Mouse (Mus musculus) hindbrain, embryonic 13.5 days (tissue): ENCODE data around the gene Dkk3. TPM values are rescaled to one million over a fixed set of nuclear protein-coding genes. Genes with fewer than 3 reads are reported as not detected.

Source experiments
- ATAC-seq: fragments of 200-750 bp; cut with Nextera tagmentation; 2 replicates; pipeline ENCODE4 v1.8.0; 2017; ENCODE audit warnings: moderate TSS enrichment; ENCODE audit not compliant: low FRiP score
- H3K27ac ChIP-seq: fragments of 300-500 bp; sonication (generic); 2 replicates; pipeline ENCODE4 v1.5.1; 2015; ENCODE audit warnings: inconsistent platforms, mild to moderate bottlenecking, moderate library complexity
- H3K27me3 ChIP-seq: fragments of 300-500 bp; sonication (generic); 2 replicates; pipeline ENCODE4 v1.6.1; 2015; ENCODE audit warnings: mild to moderate bottlenecking, inconsistent platforms
- H3K36me3 ChIP-seq: fragments of 300-500 bp; sonication (generic); 2 replicates; pipeline ENCODE4 v1.6.1; 2015; ENCODE audit warnings: mild to moderate bottlenecking, inconsistent platforms
- H3K4me1 ChIP-seq: fragments of 300-500 bp; sonication (generic); replicated peaks from 2 replicates; pipeline ENCODE4 v1.6.1; 2015; ENCODE audit warnings: inconsistent platforms
- H3K4me2 ChIP-seq: fragments of 300-500 bp; sonication (generic); 2 replicates; pipeline ENCODE4 v1.6.1; 2015; ENCODE audit warnings: inconsistent platforms, mild to moderate bottlenecking, moderate library complexity
- H3K4me3 ChIP-seq: fragments of 300-500 bp; sonication (generic); 2 replicates; pipeline ENCODE4 v1.5.1; 2015; ENCODE audit warnings: mild to moderate bottlenecking, inconsistent platforms
- H3K9ac ChIP-seq: fragments of 300-500 bp; sonication (generic); 2 replicates; pipeline ENCODE4 v1.6.1; 2015; ENCODE audit warnings: mild to moderate bottlenecking, inconsistent platforms
- H3K9me3 ChIP-seq: fragments of 300-500 bp; sonication (generic); 2 replicates; pipeline ENCODE4 v1.6.1; 2016; ENCODE audit warnings: inconsistent platforms
- WGBS: fragments of 180-500 bp; shearing (Covaris S2); methylation state at CpG from one replicate; pipeline ENCODE4 v1.1.7; 2015; 5-methylcytosine and 5-hydroxymethylcytosine counted together
- polyA plus RNA-seq: library from polyadenylated mRNA; unstranded; fragments of >200 nt; fragmentation: Nextera tagmentation; extraction: Ambion mirVana; gene quantifications from 2 replicates; pipeline ENCODE4 v1.2.1, GENCODE M21; 2015

Dkk3 gene
- 25.6 and 33.4 TPM in 2 replicates for polyA plus RNA-seq

DNA sequence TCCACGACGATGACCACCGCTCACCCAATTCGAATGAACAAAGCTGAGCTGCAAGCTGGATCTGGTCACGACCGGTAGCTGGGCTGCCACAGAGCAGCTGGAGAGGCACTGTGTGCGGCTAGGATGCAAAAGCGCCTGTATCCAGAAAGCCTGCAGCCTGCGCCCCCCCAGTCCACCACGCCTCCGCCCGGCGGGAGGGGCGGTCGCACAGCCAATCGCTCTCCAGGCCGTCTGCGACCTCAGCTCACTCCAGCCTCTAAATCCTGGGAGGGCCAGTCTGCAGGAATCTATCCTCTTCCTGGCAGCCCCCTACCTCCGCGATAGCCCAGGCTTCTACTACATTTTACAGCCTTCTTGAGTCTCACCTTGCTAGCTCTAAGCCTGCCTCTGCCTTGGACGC is at the start of gene Dkk3:
Gene Dkk3, minus strand, starts transcription at position 116 of the 400 bp plus-strand sequence.
- peak; percentile 53 for ATAC-seq
- peak within 1 kb of the TSS; percentile 23; the same call in 1 of the 2 replicates for H3K27ac ChIP-seq

DNA sequence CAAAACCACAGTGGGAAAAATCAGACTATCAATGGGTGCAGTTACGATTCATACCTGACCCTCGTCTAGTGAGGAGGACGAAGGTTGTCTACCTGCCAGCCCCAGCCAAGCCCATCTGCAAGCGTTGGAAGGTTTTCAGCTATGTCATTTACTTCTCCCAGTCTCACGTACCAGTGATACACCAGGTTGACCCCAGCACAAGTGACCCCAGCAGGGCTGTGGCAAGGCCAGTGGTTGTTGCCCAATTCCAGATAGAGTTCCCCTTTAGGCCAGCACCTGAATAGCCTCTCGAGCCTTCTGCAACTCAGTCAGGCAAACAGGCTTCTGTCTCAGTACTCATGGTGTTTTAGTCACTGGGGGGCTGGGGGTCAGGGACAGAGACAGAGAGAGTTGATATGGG is 48.9 kb upstream of the Dkk3 start:
- Histone ChIP-seq H3K4me1 (peaks cover 4% of the 10 kb centered on the region; the same call in 1 of the 2 replicates), H3K4me3 (no peak overlapping the region), H3K4me2 (no peak overlapping the region), H3K27me3 (0 out of 2 replicates have a peak, but pooled peaks cover 14% of the 10 kb centered on the region), H3K36me3 (no peaks in the 10 kb centered on the region), H3K9me3 (no peaks in the 10 kb centered on the region; the same call in 1 of the 2 replicates), H3K9ac (no peak overlapping the region), H3K27ac (no peak overlapping the region)
- WGBS: 91% methylated on average over 6 of the region's 6 CpGs
- no peak for ATAC-seq

More for the DNA sequence above, at the start of gene Dkk3:
- no peaks in the 10 kb centered on the region for H3K36me3 ChIP-seq
- WGBS: 3% methylated on average over 21 of the region's 21 CpGs
- peaks cover 30% of the 10 kb centered on the region for H3K4me1 ChIP-seq
- H3K27me3 ChIP-seq: peaks cover 29% of the 10 kb centered on the region; the same call in 1 of the 2 replicates
- H3K9ac ChIP-seq: peak within 1 kb of the TSS; percentile 70
- H3K4me2 ChIP-seq: peak within 1 kb of the TSS; percentile 63
- peak within 1 kb of the TSS; percentile 45 for H3K4me3 ChIP-seq
- H3K9me3 ChIP-seq: no peaks in the 10 kb centered on the region

DNA sequence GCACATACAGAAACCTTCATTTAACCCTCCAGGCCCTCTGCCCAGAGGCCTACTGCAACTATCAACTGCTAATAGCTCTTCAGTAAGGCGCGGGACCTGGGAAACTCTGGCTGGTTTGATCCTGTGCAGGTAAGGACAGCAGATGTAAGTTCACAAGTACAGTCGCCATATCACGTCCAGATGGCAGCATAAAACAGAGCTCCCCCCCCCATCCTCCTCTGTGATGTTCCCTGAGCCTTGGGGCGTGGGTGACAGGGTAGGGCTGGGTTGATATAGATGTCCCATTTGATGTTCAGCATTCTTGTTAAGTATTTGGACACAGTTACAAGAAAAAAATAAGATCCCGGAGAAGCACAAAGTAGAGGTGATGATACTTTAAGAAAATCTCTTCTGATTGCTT is 46.7 kb upstream of the Dkk3 start:
- Histone ChIP-seq H3K4me2 (no peak overlapping the region), H3K9me3 (no peaks in the 10 kb centered on the region; the same call in 1 of the 2 replicates), H3K27ac (no peak overlapping the region), H3K27me3 (0 out of 2 replicates have a peak, but pooled peaks cover 7% of the 10 kb centered on the region), H3K4me3 (no peak overlapping the region), H3K9ac (no peak overlapping the region), H3K36me3 (no peaks in the 10 kb centered on the region), H3K4me1 (0 out of 2 replicates have a peak, but pooled peaks cover 3% of the 10 kb centered on the region)
- no peak for ATAC-seq
- WGBS: 89% methylated on average over 6 of the region's 6 CpGs

DNA sequence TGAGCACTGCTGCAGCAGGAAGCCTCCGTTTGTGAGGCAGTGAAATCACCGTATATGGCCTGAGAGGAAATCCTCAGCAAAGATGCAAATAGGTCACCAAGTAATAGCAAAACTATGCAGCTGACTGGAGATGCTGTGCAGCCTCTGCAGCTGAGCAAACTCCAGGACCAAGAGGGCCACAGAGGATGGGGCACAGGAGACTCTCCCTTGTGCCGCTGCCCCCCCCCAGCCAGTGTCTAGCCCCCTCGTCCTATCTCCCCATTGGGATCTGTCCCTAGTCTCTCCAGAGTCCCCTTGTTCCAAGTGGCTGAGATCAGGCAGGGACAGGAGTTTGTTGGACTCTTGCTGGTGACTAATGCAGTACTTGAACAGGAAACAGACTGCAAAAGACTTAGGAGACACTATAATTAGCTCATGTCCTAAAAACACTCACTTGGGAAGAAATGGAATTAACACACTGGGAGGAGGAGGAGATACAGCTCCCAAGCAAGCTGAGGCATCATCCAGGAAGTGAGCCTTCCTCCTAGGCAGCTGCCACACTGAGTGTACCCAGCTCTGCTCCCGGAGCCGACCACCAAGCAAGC is 45.6 kb upstream of the Dkk3 start:
- Histone ChIP-seq H3K4me3 (no peak overlapping the region), H3K9me3 (no peaks in the 10 kb centered on the region; the same call in 1 of the 2 replicates), H3K9ac (no peak overlapping the region), H3K27ac (no peak overlapping the region), H3K4me2 (no peak overlapping the region), H3K36me3 (no peaks in the 10 kb centered on the region), H3K4me1 (peaks cover 6% of the 10 kb centered on the region; the same call in 1 of the 2 replicates), H3K27me3 (0 out of 2 replicates have a peak, but pooled peaks cover 5% of the 10 kb centered on the region)
- no peak for ATAC-seq
- WGBS: 77% methylated on average over 6 of the region's 6 CpGs

DNA sequence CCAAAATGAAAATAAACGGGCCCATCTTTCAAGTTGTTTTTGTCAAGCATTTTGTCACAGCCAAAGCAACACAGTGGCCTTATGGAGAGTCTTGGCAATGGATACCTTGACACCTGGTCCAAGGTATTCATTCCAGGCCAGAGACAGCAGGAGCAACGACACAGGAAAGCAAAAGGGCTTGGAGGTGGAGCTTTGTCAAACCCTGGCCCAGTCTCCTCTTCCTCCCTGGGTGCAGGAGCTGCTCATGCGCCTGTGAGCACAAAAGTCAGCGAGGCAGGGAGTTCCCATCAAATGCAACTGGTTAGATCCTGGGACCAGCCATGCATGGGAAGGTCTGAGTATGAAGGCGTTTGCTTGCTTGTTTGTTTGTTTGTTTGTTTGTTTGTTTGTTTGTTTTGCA is 45.1 kb upstream of the Dkk3 start:
- no peak overlapping the region for H3K9ac ChIP-seq
- no peak overlapping the region for H3K27ac ChIP-seq
- WGBS: 75% methylated on average over 5 of the region's 5 CpGs
- H3K9me3 ChIP-seq: no peaks in the 10 kb centered on the region; the same call in 1 of the 2 replicates
- H3K27me3 ChIP-seq: no peaks in the 10 kb centered on the region
- no peak for ATAC-seq
- no peak overlapping the region for H3K4me2 ChIP-seq
- no peaks in the 10 kb centered on the region for H3K36me3 ChIP-seq
- H3K4me3 ChIP-seq: no peak overlapping the region
- peaks cover 6% of the 10 kb centered on the region; the same call in 1 of the 2 replicates for H3K4me1 ChIP-seq

DNA sequence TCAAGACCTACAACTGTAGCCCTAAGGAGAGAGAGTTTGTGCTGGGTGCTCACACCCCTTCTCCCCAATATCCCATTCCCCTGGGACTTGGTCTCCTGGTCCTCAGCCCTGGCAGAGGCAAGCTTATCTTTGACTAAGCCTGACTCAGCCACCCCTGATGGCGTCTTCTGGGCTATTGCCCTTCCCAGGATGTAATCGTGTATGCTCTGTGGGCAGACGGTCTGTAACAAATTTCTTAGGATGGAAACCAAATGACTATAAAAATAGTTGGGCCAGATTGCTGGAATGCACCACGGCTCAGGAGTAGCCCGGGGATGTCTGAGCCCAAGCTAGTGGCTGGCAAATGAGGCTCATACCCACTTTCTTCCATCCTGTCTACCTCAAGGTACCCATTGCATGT is 44.0 kb upstream of the Dkk3 start:
- Histone ChIP-seq H3K27me3 (no peaks in the 10 kb centered on the region), H3K4me3 (no peak overlapping the region), H3K9me3 (no peaks in the 10 kb centered on the region; the same call in 1 of the 2 replicates), H3K36me3 (no peaks in the 10 kb centered on the region), H3K4me2 (no peak overlapping the region), H3K4me1 (peaks cover 6% of the 10 kb centered on the region; the same call in 1 of the 2 replicates), H3K27ac (no peak overlapping the region), H3K9ac (no peak overlapping the region)
- 93% methylated on average over 5 of the region's 5 CpGs for WGBS
- no peak for ATAC-seq

DNA sequence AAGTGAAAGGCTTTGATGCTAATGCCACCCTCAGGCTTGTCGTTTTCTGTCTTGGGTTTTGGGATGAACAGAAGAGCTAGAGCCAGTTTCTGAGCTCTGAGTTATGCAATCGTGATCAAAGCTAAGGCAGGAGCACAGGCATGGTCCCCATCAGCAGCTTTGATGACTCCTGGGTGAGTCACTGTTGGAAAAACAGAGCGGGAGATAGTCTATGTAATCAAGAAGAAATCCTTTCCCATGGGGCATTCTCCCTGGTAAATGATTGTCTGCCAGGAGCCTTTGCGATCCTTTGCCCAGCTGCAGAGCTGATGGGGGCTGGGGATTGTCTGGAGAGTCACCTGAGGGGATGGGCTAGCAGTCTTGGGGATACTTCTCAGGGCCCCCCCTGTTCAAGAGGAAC is 43.3 kb upstream of the Dkk3 start:
- no peak for ATAC-seq
- no peak overlapping the region for H3K9ac ChIP-seq
- H3K4me1 ChIP-seq: peaks cover 6% of the 10 kb centered on the region; the same call in 1 of the 2 replicates
- H3K27ac ChIP-seq: no peak overlapping the region
- H3K4me3 ChIP-seq: no peak overlapping the region
- WGBS: 57% methylated on average over 4 of the region's 4 CpGs
- H3K36me3 ChIP-seq: no peaks in the 10 kb centered on the region
- no peaks in the 10 kb centered on the region; the same call in 1 of the 2 replicates for H3K9me3 ChIP-seq
- H3K27me3 ChIP-seq: no peaks in the 10 kb centered on the region
- no peak overlapping the region for H3K4me2 ChIP-seq

DNA sequence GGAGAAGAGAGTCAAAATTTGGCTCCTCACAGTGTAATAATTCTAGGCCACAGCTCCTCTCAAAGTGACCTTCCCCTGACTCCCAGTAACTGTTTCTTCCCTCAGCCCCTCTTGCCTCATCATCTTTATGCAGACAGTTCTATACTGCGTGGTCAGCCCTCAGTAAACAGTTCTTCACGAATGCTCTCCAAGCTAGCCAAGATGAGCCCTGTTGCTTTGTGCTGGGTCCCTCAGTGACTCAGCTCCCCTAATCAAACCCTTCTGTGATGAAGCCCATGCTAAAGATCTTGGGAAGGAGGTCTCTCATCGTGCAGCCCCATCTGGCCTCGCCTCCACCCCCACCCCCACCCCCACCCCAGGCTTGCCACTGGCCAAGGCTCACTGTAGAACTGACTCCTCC is 41.9 kb upstream of the Dkk3 start:
- H3K4me3 ChIP-seq: no peak overlapping the region
- H3K27ac ChIP-seq: no peak overlapping the region
- no peaks in the 10 kb centered on the region for H3K9me3 ChIP-seq
- no peaks in the 10 kb centered on the region for H3K27me3 ChIP-seq
- no peak for ATAC-seq
- no peak overlapping the region for H3K9ac ChIP-seq
- no peaks in the 10 kb centered on the region for H3K36me3 ChIP-seq
- WGBS: 46% methylated on average over 4 of the region's 4 CpGs
- no peak overlapping the region for H3K4me2 ChIP-seq
- H3K4me1 ChIP-seq: peaks cover 6% of the 10 kb centered on the region; the same call in 1 of the 2 replicates

DNA sequence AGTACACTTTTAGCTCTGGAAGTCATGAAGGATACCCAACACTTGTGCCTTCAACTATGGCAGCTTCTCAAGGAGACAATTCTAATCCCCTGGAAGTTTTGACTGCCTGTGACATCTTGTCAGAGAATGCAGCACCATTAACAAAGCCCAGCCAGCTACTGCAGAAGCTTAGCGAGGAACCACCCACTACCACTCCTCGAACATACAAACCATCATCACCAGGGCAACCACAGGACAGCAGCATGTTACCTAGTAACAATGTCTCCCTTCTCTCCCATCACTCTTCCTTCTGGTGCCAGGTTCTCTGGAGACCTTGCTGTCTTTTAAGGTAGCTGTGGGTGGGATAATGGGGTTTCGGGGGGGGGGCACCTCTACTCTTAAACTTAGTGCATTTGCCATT is 40.5 kb upstream of the Dkk3 start:
- no peak overlapping the region for H3K27ac ChIP-seq
- 42% methylated on average over 3 of the region's 3 CpGs for WGBS
- no peak overlapping the region for H3K4me3 ChIP-seq
- no peaks in the 10 kb centered on the region for H3K9me3 ChIP-seq
- no peak overlapping the region for H3K4me2 ChIP-seq
- H3K9ac ChIP-seq: no peak overlapping the region
- peaks cover 6% of the 10 kb centered on the region; the same call in 1 of the 2 replicates for H3K4me1 ChIP-seq
- ATAC-seq: no peak
- H3K36me3 ChIP-seq: no peaks in the 10 kb centered on the region
- no peaks in the 10 kb centered on the region for H3K27me3 ChIP-seq

DNA sequence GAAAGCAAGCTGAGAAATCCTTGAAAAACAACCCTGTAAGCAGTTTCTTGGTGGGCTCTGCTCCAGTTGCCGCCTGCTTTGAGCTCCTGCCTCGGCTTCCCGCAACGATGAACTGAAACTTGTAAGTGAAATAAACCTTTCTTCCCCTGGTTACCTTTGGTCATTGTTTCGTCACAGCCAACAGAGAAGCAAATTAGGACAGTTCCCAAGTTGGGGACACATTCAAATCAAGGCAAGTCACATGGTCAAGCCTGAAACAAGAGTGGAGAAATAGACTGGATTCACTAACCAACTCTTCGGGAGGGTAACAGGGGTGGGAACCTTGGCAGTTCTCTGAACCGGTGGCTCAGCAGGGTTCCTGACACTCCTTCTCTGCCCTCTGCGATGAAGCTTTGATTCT is 38.6 kb upstream of the Dkk3 start:
- H3K27ac ChIP-seq: no peak overlapping the region
- WGBS: 74% methylated on average over 8 of the region's 8 CpGs
- H3K27me3 ChIP-seq: no peaks in the 10 kb centered on the region
- no peak overlapping the region for H3K4me2 ChIP-seq
- no peaks in the 10 kb centered on the region for H3K9me3 ChIP-seq
- H3K4me1 ChIP-seq: peaks cover 6% of the 10 kb centered on the region; the same call in 1 of the 2 replicates
- no peak overlapping the region for H3K9ac ChIP-seq
- no peak overlapping the region for H3K4me3 ChIP-seq
- ATAC-seq: no peak
- H3K36me3 ChIP-seq: no peaks in the 10 kb centered on the region

DNA sequence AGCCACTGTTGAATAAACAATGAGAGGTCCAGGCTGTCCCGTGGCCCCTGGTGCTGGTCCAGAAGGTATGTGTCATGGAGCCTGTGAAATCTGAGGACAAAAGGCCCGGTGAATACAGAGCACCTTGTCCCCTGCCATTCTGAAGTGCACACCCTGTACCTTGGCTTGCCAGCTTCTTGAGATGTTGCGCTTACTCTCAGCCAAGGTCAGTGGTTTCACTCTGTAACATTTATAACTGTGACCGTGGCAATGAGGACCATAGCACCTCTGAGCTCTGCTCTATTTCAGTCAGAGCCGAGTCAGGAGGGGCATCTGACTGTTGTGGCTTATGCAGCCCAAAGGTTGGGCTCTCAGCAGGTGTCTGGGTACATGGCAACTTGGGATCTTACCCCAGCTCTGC is 35.4 kb upstream of the Dkk3 start:
- H3K4me3 ChIP-seq: no peak overlapping the region
- no peak overlapping the region for H3K4me2 ChIP-seq
- no peak overlapping the region for H3K9ac ChIP-seq
- WGBS: 87% methylated on average over 5 of the region's 5 CpGs
- no peaks in the 10 kb centered on the region for H3K4me1 ChIP-seq
- H3K27me3 ChIP-seq: no peaks in the 10 kb centered on the region
- H3K27ac ChIP-seq: no peak overlapping the region
- no peak for ATAC-seq
- H3K9me3 ChIP-seq: no peaks in the 10 kb centered on the region
- no peaks in the 10 kb centered on the region for H3K36me3 ChIP-seq

DNA sequence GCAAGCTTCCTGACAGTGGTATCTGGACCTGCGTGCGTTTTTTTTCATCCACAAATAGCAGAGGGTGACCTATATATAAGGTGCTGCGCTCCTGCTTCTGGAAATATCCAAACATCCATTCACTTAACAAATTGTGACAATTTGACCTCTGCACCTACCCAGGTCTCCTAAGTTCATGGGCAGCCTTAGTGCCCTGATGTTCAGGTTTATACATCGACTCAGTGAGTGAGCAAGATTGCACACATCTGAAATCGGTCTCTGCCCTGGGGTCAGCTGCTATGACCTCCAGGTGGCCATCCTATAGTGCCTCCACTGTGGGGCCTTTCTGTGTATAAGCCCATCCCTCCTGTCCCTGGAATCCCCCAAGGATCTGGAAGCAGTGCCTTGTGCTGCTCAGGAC is 33.9 kb upstream of the Dkk3 start:
- H3K27ac ChIP-seq: no peak overlapping the region
- H3K36me3 ChIP-seq: no peaks in the 10 kb centered on the region
- H3K9ac ChIP-seq: no peak overlapping the region
- no peaks in the 10 kb centered on the region for H3K4me1 ChIP-seq
- no peaks in the 10 kb centered on the region for H3K27me3 ChIP-seq
- no peak overlapping the region for H3K4me3 ChIP-seq
- no peaks in the 10 kb centered on the region for H3K9me3 ChIP-seq
- ATAC-seq: no peak
- 83% methylated on average over 5 of the region's 5 CpGs for WGBS
- no peak overlapping the region for H3K4me2 ChIP-seq

DNA sequence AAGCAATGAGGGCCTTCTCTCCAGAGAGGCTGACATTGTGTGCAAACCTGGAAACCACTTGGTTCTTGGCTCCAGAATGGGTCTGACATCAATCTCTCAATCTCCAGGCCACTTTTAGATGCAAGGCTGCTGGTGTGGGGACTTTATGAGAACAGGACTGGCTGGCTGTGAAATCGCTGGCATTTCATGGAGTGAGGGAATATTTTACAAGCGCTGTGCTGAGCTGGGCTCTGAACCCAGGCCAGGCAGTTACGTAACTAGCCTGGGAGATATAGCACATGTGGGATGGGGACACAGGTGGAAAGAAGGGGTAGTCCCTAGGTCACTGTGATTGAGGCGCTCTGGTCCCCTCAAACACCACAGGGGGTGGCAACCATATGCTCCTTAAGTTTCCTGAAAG is 33.4 kb upstream of the Dkk3 start:
- H3K27ac ChIP-seq: no peak overlapping the region
- 87% methylated on average over 4 of the region's 4 CpGs for WGBS
- no peak overlapping the region for H3K9ac ChIP-seq
- no peak for ATAC-seq
- no peaks in the 10 kb centered on the region for H3K27me3 ChIP-seq
- H3K4me2 ChIP-seq: no peak overlapping the region
- no peaks in the 10 kb centered on the region for H3K36me3 ChIP-seq
- H3K9me3 ChIP-seq: no peaks in the 10 kb centered on the region
- H3K4me1 ChIP-seq: no peaks in the 10 kb centered on the region
- H3K4me3 ChIP-seq: no peak overlapping the region
